Mouse (Mus musculus): ENCODE data around the gene Galnt9.

The Galnt9 gene

DNA sequence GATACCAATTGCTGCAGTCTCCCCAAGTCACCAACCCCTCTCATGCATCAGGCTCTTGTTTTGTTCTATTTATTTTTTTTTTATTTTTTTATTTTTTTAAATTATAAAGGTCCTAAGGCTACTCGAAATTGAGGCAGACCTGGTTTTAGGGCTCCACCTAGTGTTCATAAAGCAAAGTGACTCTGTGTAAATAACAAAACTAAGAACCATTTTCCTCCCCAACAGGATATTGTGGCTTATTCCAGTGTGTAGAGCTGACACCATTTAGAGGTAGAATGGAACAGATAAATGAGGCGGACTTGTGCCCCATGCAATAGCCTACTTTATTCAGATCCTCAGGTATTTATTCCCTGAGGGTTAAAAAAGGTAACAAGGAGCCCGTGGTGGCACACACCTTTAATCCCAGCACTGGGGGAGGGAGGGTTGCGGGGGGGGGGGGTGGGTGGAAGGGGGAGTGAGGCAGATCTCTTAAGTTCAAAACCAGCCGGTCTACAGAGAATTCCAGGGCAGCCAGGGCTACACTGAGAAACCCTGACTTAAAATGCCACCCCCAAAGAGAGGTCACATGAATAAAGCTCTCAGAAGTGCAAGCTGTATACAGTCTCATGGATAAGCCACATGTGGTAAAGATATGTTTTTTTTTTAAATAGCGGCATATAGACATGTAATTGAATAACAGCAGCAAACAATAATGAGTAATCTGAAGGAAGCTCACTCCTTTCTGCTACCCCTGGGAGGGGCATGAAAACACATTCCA lies 92.0 kb downstream of the Galnt9 start:
- peak; percentile 44 for DNase-seq (ENCODE audit: low spot score)

DNA sequence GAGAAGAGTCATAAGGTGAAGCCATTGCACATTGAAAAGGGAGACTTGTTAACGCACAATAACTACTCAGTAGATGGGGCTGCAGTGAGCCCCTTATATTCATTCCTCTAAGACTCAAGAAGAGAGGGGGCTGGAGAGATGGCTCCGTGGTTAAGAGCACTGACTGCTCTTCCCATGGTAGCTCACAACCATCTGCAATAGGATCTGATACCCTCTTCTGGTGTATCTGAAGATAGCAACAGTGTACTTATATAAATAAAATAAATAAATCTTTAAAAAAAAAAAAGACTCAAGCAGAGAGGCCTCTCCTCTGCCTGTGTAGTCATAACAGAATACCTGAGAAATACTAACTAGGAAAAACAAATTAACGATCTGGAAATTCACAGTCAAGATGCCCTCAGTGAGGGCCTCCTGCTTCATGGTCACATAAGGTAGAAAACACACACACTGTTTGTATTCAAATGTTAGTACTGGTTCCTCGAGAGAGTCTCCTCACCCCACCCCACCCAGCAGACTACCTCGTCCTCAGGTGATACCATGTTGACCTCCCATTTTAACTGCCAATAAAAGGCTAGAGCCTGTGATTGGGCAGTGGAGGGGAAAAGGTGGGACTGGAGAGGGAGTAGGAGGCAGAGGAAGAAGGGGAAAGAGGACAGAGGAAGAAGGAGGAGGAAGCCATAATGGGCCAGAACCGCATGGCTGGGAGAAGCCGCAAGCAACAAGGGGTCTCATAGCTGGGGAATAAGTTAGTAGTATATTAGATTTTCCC lies 94.3 kb downstream of the Galnt9 start:
- no peak for DNase-seq (ENCODE audit: low spot score)

DNA sequence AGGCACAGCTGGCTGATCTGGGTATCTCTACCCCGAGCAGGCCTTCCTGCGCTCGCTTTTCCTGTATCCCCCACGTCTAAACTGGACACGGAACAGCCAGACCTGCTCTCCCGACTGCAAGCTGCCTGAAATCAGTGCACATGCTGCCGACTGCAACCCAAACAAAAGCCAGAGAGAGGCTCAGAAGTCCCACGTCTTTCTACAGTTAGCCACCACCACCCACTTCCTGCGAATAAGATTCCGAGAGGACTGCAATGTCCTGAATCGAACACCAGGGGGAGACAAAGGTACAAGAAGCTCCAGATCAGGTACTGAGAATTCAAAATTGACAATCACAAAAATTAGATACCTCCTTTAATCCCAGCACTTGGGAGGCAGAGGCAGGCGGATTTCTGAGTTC lies 95.3 kb downstream of the Galnt9 start:
- DNase-seq (ENCODE audit: low spot score) = peak; percentile 84

DNA sequence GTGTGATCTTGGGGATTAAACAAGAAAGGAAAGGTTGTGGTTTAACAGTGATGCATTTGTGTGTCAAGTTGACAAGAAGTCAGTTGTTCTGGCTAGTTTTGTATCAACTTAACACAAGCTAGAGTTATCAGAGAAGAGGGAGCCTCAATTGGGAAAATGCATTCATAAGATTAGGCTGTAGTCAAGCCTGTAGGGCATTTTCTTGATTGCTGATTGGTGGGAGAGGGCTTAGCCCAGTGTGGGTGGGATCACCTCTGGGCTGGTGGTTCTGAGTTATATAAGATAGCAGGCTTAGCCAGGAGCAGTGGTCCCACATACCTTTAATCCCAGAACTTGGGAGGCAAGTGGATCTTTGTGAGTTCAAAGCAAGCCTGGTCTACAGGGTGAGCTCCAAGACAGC lies 102.2 kb downstream of the Galnt9 start:
- DNase-seq (ENCODE audit: low spot score) = no peak

DNA sequence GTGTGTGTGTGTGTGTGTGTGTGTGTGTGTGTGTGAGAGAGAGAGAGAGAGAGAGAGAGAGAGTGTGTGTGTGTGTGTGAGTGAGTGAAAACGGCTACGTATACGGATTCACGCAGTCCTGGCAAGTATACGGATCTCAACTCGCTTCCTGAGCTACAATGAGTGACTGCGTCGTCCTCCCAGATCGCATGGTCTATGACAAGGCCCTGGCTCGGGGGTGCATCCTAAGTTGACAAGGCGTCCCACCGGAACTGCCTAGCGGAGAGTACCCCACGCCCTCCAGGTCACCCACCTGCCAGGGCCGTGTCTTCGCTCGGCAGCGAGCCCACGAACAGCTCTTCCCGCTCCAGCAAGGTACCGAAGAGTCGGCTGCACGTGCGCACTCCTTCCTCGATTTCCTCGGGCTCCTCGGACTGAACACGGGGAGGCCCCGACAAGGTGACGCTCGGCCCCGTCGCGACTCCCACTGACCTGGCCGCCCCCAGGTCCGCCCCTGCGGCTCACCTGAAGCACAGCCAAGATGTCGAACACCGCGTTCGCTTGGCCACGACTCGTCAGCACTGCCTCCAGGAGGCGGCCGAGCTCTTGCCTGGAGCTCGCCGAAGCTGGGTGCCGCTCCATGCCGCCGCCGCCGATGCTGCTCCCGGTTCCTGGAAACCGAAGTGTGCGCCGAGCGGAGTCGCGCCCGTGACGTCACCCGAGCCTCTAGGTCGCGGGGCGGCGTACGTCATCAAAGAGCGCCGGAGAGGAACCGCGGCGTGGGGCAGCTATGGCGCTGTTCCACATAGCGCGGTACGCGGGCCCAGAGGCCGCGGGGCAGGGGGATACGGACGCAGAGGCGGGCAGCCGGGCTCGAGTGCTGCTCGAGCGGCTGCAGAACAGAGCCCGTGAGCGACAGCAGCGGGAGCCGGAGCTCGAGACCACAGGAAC lies 108.8 kb downstream of the Galnt9 start, which contains the start of the genes Noc4l and Ddx51:
Gene Noc4l (minus strand): TSS at position 699 of the 930 bp plus-strand sequence.
Gene Ddx51 (plus strand): TSS at position 733 of the 930 bp plus-strand sequence.
- DNase-seq (ENCODE audit: low spot score) = peak; percentile 93

DNA sequence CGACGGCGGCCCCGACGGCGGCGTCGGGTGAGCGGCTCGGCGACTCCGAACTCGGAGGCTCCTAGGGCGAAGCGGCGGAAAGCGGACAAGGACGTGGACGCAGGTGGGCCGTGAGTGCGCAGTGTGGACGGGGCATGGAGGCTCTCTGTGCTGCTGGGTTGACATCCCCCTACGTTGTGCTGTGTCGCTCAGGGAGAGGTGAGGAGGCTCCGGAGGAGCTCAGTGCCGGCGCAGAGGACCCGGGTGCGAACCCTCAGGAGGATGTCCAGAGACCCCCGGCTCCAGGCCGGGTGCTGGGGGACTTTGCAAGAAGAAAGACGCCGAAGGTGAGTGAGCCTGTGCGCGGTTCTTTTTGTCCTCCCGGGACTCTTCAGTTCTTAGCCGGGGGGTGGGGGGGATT lies 109.5 kb downstream of the Galnt9 start:
- DNase-seq (ENCODE audit: low spot score) = no peak

DNA sequence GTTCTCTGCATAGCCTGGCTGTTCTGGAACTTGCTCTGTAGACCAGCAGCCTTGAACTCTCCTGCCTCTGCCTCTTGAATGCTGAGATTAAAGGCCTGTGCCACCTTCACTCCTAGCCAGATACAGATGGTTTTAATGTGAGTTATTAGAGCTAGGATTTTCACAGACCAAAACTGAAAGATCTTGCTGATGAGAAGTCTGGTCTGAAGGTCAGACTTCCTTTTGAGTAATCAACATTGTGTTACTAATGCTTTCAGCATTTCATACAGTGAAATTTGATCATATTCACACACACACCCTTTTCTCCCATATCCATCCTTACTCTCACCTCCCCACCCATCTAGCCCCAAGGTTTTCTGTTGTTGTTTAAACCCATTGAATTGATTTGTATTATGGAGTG lies 115.5 kb downstream of the Galnt9 start:
- DNase-seq (ENCODE audit: low spot score) = no peak

DNA sequence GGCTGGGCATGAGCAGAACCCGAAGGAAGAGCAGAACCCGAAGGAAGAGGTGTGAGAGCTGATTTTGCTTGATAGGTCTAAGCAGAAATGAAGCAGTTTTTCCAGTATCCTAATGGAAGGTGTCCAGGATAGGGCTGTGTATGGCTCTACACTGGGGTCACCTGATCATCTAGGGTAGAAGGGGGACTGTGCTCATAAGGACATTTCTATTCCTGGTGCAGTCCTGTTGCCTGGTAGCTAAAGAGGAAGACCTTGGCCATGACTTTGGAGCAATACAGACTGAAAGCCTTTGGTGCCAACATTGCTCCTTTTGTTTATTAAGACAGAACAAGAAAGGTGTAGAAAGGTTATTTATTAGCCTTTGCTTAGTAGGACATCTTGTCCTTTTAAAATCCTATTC lies 119.9 kb downstream of the Galnt9 start:
- DNase-seq (ENCODE audit: low spot score) = no peak

DNA sequence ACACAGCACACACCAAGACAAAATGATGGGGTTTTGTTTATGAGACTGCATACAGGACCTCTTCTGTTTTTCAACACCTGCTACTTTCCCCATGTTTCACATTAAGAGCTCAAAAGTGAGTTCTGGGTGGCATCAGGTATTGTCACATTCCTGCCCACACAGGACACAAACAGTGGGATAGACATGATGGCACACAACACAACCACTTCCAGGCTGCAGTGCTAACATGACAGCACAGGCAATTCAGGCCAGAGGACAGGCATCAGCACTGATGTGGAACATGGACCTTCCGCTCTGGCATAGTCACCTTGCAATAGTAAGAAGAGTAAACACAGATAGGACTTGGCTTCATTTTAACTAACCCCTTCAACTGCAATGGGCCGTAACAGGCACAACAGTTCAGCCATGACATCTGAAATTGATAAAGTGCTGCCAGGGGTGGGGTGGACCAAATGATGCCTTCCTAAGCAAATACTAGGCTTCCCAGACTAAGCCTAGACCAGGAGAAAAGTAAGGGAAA lies 120.7 kb downstream of the Galnt9 start:
- DNase-seq (ENCODE audit: low spot score) = no peak

DNA sequence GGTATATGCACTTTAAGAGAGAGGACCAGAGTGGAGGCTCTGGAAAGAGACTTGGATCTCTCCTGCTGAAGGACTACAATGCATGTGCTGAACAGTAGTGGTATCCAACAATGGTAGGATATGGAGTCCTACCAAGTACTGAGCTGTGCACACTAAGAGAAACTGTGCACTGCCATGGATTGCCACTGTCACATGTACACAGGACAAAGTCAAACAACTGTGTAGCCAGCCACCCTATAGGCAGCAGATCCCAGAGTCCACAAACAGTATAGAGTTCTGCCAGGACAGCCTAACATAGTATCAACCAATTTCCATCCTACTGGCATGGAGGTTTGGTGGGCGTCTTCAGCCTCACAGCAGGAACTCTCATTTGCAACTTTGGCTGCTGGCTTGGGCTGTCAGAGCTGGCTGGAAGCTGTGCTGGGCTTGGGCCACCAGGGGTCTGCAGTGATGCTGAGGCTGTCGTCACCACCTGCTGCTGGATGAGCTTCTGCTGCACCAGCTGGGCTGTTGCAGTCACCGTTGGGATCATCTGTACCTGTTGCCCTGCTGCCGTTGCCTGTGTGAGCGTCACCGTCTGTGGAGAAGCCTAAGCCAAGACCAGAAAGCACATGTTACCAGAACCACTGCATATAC lies 121.4 kb downstream of the Galnt9 start:
- no peak for DNase-seq (ENCODE audit: low spot score)
